Mouse (Mus musculus) layer of hippocampus, postnatal 25 days (tissue): ENCODE measurements around the gene Actr8. TPM values are rescaled to one million over a fixed set of nuclear protein-coding genes. Genes with fewer than 3 reads are reported as not detected.
A peak's percentile ranks its signal among the peaks of the same experiment; 100 is the strongest.

Experiments used
- DNase-seq, 2 experiments: peaks; one replicate each; pipeline ENCODE4 v3.0.0; 2022; ENCODE audit warnings: mixed read lengths in 2 of 2, low spot score in 1 of 2; ENCODE audit errors: extremely low spot score in 1 of 2
- microRNA-seq, 2 experiments: library from miRNA; unstranded; fragments of <30 nt; microRNA quantifications; one replicate each; pipeline ENCODE4 v1.2.0; 2021
- total RNA-seq, 2 experiments: library from RNA; stranded (reverse); gene quantifications; 2 replicates each; pipeline ENCODE4 v1.2.3; 2021

Actr8 gene
- total RNA-seq, 2 experiments from 2014 or later, result 67.1 to 81.7 TPM

DNA sequence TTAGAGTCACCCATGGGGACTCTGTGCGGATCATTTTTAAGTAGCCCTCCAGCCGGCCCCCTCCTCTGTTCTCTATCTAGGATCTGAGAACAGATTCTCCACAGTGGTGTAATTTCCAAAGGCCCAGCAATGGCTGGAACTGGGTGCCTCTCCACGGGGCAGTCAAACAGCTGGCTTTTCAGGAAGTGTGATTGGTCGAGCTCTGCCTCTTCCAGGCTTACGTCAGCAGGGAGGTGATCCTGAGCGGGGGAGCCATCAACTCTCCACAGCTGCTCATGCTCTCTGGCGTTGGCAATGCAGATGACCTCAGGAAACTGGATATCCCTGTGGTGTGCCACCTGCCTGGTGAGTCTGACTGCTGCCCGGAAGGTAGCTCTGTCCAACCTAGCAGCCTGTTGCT is 55.3 kb downstream of the Actr8 start:
- no peak for DNase-seq

DNA sequence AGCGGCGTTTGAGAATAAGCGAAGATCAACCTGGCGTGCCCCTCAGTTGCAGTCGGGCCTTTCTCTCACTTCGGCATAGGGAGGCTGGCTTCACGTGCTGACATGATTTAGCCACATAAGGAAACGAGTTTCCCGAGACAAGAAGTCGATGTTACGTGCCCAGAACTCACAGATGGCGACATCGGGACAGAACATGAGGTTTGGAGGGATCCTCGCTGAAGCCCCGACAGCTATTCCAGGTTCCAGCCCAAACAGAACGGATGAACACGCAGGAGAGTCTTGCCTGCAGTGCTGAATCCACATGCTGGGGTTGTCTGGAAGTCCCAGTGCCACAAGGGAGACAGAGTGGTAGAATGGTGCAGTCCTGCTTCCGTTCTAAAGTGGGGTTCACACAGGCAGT is 60.3 kb downstream of the Actr8 start:
- DNase-seq, result peak; percentile 26 to 39

DNA sequence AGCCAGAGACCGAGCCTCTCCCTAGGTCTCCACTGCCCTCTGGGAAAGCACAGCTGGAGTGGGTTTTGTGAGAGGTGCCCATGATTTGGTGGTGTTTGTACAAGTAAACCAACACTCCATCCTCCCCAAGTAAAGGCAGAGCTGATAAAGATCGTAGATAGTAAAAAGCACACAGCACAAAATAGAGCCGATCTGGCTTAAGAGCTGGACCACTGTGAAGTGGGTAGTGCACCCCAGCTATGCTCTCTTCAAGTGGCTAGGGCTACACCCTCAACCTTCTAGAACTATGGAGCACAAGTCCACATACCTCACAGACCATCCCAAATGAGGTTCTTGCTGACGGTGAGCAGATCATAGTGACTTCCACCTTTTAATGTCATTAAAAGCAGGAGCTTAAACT is 61.3 kb downstream of the Actr8 start:
- DNase-seq, result no peak

DNA sequence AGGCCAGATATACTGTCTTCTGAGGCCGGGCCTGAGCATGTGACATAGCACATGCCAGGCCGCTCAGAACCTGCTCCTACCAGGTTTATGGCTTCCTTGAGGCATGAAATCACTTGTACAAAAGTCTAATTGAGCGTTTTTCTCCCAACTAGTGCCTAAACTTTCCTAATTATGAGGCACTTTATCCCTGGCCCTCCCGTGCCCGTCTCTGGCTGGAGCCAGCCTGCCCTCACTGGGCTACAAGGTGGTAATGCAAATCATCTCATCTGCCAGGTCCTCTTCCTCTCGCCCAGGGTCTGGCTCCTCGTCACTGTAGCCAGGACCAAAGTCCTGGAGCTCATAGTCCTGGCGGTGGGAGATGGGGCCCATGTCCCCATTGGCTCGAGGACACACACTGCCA is 63.7 kb downstream of the Actr8 start:
- no peak for DNase-seq

DNA sequence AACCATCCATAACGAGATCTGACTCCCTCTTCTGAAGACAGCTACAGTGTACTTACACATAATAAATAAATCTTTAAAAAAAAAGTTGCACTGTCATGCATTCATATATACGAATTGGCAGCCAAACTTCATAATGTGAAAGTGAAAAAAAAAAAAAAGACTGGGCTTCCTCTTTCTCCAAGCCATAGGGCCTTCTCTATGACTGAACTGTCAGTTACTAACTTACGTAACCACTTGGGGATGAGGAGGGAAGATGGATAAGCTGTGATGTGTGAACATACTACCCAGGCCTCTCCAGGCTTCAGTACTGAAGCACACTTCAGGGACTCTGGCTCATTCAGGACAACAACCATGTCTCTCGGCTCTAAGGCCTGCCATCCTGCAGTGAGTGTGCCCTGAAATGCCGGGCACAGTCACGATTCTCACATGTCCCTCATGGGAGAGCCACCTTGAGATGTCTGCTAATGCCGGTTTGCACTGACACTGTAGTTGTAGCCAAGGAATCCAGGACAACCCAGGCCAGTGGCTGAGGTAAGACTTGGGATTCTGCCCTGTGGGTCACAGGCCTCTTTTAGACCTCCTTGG is 65.3 kb downstream of the Actr8 start:
- DNase-seq, result no peak

DNA sequence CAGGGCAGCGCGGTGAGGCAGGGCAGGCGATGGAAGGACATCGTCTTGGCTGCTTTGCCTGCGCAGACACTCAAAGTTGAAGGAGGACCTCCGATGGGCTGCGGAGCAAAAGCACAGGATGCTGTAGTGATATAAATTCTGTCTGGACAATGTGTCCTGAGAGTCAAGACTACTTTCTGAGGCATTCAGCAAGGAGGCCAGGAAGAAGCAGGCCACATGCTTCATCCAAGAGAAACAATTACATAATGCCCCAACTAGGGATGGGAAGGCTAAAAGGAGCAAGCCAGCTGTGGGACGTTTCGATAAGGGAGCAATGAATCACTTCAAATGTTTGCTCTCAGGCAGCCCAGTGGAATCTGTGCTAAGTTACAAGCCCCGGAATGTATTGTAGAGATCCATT is 67.1 kb downstream of the Actr8 start:
- DNase-seq, result no peak

DNA sequence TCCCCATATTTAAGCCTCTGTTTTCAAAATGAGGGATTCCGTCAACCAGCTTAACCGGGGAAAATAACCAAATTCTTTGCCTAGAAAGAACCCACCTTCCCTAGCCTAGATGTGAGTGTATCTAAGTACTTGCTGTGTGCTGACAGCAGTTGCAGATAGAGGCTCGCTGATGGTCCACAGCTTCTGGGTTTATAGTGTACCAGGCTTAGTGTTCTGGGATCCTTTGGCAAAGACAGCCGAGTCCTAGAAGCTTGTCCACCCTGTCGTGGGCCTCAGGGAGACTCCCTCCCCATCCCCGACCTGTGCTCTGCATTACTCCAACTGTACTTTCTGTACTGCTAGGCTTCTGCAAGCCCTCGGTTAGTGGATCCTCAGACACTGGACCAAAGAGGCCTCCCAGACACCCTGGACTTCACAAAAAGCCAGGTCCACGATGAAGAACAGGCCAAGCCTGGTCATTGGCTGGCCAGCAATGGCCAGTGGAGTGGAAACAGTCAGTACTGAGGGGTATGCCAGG is 67.6 kb downstream of the Actr8 start:
- no peak for DNase-seq

DNA sequence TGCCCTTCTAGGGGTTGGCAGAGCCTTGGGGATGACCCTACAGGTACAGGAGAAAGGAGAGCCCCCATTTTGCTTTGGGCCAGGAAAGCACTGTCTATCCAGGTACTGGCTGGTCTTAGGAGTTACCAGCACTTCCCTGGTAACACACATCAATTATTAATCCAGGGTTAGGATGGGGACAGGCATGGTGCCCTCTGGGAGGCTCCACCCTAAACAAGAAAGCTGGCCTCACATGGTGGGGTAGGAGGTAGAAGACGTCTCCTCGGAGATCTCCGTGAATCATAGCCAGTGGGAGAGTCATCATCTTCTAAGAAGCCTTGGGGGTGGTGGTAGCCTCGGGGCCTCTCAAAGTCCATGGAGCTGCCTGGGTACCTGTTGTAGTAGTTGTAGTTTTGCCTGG is 68.8 kb downstream of the Actr8 start:
- DNase-seq, result no peak

DNA sequence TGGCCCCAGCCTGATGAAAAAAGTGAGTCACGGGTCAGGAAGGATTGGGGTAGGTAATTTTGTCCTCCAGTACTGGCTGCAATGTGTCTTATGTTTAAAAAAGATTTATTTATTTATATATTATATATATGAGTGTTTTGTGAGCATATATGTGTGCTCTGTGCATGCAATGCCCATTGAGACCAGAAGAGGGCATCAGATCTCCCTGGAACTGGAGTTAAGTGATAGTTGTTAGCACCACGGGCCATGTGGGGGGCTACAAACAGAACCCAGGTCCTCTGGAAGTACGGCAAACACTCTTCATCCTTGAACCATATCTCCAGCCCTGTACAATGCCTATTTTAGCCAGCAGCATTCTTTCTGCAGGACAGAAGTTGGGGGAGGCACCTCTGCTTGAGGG is 69.9 kb downstream of the Actr8 start:
- DNase-seq, result no peak

DNA sequence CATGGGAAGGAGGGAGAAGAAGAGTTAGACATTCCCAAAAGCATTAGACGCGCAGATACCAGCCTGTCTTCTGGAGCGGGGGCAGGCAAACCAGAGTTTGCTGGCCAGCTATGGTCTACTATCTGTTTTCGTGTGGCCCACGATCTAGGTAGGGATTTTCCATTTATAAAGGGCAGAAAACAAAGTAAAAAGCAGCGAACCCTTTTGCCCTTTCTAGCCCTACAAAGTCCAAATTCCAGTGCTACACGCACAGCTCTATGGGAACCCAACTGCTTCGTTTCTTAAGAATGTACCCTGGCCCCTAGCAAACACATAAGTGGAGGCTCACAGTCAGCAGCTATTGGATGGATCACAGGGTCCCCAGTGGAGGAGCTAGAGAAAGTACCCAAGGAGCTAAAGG is 72.1 kb downstream of the Actr8 start:
- no peak for DNase-seq

DNA sequence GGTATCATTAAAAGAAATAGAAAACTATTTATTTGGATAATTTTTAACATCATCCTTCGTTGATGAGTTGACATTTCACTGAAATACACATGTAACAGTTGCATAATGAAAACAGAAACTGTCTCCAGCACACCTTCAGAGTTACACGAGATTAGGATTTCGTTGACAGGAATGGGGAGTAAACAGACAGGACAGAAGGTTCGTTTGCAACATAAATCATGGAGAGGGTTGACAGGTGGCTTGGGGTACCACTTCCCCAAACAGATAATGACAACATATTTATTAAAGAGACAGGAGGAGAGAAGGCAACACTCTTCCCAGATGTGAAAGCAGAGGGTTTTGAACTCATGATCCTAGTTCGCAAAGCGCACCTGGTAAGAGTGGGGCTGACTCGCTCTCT is 76.8 kb downstream of the Actr8 start:
- DNase-seq, result no peak

Small RNA genes within 50 kb of the gene (microRNA-seq; reads per million reads assigned to microRNA genes)
- 0 to 0.37 reads per million in 2 experiments for gene Mir6947

Other genes starting within 250 kb of the Actr8 start
- 100 to 1,000 TPM; 105 to 130 TPM for gene Selenok, start 10.0 kb upstream of the Actr8 start, total RNA-seq
- 1 to 10 TPM in 1 of 2 experiments, under 1 TPM in 1; 0.89 to 1.2 TPM for gene Il17rb, start 30.6 kb downstream of the Actr8 start, total RNA-seq
- 1 to 10 TPM; 1.5 to 1.9 TPM for gene Chdh, start 30.7 kb downstream of the Actr8 start, total RNA-seq